Mouse (Mus musculus) heart, postnatal 4 days (tissue): ENCODE data around the gene Gm6217. TPM values are rescaled to one million over a fixed set of nuclear protein-coding genes. Genes with fewer than 3 reads are reported as not detected.

Experiments used
- total RNA-seq, 2 experiments: library from RNA; stranded (reverse); gene quantifications; 2 replicates each; pipeline ENCODE4 v1.2.3; 2021

Gene Gm6217
- total RNA-seq, 2 experiments from 2014 or later = not detected

Other genes starting within 250 kb of the Gm6217 start
- 100 to 1,000 TPM; 190 to 206 TPM for gene Mff, start 206.5 kb downstream of the Gm6217 start, total RNA-seq
- gene Tm4sf20, start 162.9 kb downstream of the Gm6217 start, total RNA-seq = not detected
- gene Gm47791, start 160.2 kb downstream of the Gm6217 start, total RNA-seq = not detected
- 10 to 100 TPM; 48.5 to 50.8 TPM for gene Agfg1, start 91.9 kb downstream of the Gm6217 start, total RNA-seq
- gene A030005L19Rik, start 18.1 kb downstream of the Gm6217 start, total RNA-seq = under 1 TPM; 0.36 to 0.56 TPM
- gene A030014E15Rik, start 6.5 kb downstream of the Gm6217 start, total RNA-seq = not detected
- gene A030003K21Rik, start 12.0 kb upstream of the Gm6217 start, total RNA-seq = not detected
- gene Gm7544, start 24.6 kb upstream of the Gm6217 start, total RNA-seq = not detected
- not detected for gene Gm47955, start 28.9 kb upstream of the Gm6217 start, total RNA-seq
- gene Gm47959, start 69.1 kb upstream of the Gm6217 start, total RNA-seq = not detected
- gene Slc19a3, start 107.0 kb upstream of the Gm6217 start, total RNA-seq = 1 to 10 TPM in 1 of 2 experiments, under 1 TPM in 1; 0.83 to 1.5 TPM
- gene Krtap28-10, start 111.1 kb upstream of the Gm6217 start, total RNA-seq = not detected
- not detected for gene Gm47969, start 113.5 kb upstream of the Gm6217 start, total RNA-seq
- not detected for gene A030005K14Rik, start 128.0 kb upstream of the Gm6217 start, total RNA-seq
- gene Krtap28-13, start 129.5 kb upstream of the Gm6217 start, total RNA-seq = not detected
- gene Ccl20, start 185.4 kb upstream of the Gm6217 start, total RNA-seq = not detected
- not detected for gene Daw1, start 228.4 kb upstream of the Gm6217 start, total RNA-seq